Mouse (Mus musculus) kidney, adult 2 months (tissue): Measurements from ENCODE around the gene Actg2.

Source experiments
- CTCF ChIP-seq: fragments of 200-500 bp; conservative IDR thresholded peaks from 2 replicates; pipeline ENCODE4 v1.5.1; 2011; ENCODE audit warnings: low read depth, mild to moderate bottlenecking, control low read depth, low read length, moderate library complexity, mixed read lengths; ENCODE audit not compliant: insufficient read depth, insufficient read length
- POLR2A ChIP-seq: fragments of 200-500 bp; IDR thresholded peaks from one replicate; pipeline ENCODE4 v1.6.1; 2011; ENCODE audit warnings: low read depth, low read length, control low read depth

DNA sequence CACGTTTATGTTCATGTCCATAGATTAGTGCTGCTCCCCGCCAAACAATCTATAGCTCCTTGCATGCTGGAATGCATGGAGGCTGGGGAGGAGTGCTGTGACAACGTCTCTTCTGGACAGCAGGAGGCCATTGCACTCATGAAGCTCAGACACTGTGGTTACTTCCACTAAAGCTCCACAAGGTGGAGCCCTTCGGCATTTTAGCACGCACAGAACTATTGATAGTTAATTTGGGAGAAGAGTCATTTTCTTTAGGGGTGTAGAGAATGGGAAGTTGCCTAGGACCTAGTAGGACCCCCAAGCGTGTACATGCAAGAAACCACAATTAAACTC is 46.8 kb upstream of the Actg2 start:
- TF ChIP-seq CTCF = peak; percentile 76
- no peak for TF ChIP-seq POLR2A
